Mouse (Mus musculus) urinary bladder, postnatal 25 days (tissue): ENCODE data around the gene Ager.

ENCODE experiments used
- DNase-seq: peaks from one replicate; pipeline ENCODE4 v3.0.0; 2022; ENCODE audit warnings: low spot score

Ager gene

DNA sequence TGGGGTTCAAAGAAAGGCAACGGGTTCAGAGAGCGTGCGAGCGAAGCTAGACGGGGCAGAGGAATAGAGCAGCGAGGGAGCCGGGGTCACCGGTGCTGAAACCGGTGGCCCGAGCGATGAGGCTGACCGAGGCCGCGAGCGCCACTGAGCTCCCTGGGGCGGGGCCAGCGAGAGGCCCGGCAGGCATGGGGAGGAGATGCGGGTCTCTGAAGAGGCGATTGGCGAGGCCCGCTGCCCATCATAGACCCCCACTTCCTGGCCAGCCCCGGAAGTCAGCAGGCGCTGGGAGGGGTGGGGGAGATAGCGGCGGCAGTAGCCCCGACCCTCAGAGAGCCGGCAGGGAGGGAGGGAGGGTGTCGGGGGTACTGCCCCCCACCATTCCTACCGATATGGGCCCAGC is 7.9 kb downstream of the Ager start:
- peak; percentile 95 for DNase-seq

DNA sequence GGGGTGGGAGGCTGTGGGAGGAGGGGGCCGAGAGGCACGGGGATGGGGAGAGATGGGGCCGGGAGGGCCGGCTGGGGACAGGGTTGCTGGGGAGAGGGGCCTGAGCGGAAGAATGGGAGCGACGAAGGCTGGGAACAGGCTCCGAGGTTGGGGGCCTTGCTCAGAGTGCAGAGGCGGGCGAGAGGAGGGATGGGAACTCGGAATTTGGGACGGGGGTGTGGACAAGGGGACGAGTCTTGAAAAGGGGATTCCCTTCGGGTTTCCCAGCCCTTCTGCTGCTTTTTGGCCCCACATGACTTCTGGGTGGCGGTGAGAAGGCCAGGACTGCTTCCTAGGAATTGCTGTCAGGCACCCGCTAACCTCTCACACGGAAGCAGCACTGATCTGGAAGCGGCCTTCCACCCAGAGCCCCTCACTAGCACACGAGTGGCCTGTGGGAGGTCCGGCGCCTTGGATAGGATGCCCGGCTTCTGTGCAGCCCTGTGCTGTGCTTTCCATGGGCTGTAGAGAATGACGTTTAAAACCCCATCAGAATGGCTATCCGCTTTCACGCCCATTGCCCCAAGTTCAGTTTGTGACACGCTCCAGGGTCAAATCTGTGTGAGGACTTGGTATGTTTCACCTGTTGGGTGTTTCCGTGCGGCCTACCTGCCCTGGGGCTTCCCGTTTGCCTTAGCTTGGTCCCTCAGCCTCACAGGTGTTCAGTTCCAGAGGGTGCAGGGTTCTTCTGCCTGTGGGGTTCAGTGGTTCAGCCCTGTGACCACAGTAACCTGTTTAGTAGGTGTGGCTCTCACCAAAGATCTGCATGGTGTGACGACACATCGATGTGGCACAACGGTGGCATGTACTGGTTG is 8.8 kb downstream of the Ager start:
- DNase-seq, result no peak

DNA sequence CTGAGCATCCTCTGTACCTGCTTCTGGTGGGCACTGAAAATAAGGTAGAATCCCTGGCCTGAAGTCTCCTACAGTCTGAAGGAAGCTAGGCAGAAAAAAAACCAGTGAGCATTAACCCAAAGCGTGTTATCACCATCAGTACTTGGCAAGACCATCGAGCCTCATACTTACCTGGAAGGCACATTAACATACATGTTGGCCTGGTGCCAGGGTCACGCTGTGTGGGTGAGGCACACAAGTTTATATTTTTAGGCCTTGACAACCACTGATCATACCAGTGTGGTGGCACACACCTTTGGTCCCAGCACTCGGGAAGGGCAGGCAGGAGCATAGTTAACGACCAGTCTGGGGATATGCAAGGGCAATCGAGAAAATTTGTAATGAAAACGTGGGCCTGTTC is 10.3 kb downstream of the Ager start:
- DNase-seq, result no peak

DNA sequence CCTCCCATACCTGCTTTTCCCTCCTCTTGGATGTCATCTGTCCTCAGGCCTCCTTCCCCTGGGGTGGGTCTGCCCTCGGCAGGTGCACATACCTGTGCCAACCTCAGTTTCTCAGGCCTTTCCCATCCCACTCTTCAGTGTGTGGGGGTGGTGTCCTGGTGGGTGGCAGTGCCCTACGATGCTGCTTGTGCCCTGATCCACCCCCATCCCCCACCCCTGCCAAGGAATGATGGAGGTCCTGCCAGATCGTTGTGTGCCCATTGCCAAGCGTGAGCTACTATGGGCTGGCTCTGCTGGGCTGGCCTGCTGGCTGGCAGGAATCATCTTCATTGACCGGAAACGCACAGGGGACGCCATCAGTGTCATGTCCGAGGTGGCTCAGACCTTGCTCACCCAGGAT is 13.4 kb downstream of the Ager start:
- no peak for DNase-seq

DNA sequence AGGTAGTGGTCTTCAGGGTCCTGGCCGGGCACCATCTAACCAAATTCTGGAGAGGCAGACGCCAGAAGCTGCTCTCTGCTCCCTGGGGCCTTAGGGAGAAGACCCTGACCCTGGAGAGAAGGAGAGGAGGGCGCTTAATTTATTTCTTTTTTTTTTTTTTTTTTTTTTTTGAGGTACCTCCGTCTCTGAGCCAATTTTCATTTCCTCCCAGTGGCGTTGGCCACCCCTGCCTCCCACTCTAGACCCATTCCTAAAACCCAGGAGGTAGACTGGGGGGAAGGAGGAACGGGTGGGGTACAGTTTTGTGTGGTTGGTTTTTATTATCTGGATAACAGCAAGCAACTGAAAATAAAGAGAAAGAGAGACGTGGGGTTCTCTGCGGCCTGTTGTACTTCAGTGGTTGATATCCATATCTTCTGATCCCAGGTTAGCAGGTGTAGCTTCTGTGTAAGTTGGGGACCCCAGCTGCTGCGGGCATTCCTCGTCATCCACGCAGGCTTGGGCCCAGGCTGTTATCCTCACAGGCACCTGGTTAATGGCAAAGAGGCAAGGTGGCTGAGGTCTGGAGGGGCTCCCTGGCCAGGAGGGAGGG is 15.5 kb downstream of the Ager start:
- no peak for DNase-seq

DNA sequence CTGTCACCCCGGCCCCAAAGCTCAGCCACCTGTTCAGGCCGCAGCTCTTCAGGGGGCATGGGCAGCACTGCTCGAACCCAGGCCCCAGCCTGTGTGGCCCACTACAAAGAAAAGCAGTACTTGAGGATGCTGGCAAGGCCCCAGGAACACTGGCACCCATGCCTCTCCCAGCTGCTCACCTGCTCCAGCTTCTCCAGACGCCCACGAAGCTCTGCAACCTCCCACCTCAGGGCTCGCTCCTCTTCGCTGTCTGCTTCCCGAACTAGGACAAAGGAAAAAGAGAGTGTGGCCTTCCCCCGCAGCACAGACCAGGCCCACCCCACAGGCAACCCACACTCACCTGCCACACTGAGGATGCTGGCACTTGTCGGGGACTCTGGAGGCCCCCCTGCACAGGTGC is 16.2 kb downstream of the Ager start:
- DNase-seq, result no peak

DNA sequence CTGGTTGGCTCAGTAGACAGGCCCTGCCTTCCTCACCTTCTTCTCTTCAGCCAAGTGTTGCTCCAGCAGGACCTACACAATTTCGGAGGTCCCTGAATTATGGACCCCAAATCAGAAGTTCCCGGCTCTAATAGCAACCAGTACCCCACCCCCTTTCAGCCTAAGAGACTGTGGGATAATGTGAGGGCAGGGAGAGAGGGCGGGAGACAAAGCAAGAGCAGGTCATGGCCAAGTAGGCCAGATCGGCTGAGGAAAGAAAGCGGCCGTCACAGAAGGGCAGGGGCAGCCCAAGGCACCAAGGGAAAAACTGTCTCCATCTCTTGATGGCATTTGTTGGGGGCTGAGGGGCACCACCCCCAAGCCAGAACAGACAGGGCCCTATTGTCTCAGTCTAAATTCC is 18.2 kb downstream of the Ager start, which contains the start of gene Egfl8:
Gene Egfl8, minus strand, starts transcription at position 101 of the 400 bp plus-strand sequence.
- DNase-seq, result no peak

DNA sequence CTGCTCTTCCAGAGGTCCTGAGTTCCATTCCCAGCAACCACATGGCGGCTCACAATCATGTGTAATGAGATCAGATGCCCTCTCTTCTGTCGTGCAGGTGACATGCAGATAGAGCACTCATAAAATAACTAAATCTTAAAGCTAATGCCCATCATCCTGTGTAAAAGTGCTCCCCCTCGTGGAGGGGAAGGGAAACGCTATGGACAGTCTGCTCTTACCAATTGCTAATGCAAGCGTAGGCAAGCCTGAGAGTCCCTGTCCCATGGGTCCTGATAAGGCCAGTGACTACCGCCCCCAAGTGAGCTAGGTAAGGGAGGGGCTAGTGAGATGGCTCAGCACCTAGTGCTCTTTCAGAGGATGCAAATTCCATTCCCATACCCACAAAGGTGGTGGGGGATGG is 21.3 kb downstream of the Ager start:
- DNase-seq, result peak; percentile 70

DNA sequence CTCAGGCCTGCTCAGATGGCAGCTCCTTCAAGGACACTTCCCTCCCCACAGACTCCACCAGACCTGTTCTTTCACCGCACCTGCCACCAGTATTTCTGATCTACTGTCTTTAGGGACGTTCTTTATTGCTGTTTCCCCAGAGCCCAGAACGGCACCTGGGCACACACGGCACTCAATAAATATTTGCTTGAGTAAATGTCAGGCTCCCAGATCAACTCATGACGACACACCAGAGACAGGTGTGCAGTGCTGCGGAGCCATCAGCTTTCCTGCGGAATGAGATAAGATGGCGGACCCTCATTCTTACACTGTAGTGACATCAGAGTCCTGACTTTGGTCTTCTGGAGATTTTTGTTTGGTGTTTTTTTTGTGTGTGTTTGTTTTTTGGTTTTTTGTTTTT is 23.3 kb downstream of the Ager start:
- DNase-seq, result no peak

DNA sequence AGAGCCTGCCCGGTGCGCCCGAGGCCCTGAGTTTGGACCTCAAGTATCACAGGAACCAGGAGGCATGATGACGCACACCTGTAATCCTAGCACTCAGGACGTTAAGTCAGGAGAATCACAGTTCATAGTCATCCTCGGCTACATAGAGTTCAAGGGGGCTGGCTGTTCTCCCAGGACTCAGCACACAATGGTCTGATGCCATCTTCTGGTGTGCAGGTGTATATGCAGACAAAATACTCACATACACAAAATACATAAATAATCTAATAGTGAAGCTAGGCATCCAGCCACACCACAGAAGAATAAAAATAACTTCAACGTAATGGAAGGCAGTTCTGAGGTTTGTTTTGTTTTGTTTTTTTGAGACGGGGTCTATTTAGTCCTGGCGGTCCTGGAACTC is 25.5 kb downstream of the Ager start:
- no peak for DNase-seq

DNA sequence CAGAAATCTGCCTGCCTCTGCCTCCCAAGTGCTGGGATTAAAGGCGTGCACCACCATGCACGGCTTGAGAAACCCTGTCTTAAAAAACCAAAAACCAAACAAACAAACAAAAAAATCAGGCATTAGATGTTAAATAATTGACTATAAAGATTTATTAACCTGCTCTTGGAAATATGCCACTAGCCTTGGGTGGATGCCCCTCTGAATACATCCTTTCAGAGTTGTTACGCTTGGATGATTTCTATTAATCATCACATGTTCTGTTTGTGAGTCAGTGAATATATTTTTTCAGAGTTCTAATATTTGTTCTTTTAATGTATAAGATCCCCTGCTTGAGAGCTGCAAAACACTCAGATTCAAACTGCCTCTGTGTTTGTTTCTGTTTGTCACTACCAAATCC is 27.3 kb downstream of the Ager start:
- DNase-seq, result no peak

DNA sequence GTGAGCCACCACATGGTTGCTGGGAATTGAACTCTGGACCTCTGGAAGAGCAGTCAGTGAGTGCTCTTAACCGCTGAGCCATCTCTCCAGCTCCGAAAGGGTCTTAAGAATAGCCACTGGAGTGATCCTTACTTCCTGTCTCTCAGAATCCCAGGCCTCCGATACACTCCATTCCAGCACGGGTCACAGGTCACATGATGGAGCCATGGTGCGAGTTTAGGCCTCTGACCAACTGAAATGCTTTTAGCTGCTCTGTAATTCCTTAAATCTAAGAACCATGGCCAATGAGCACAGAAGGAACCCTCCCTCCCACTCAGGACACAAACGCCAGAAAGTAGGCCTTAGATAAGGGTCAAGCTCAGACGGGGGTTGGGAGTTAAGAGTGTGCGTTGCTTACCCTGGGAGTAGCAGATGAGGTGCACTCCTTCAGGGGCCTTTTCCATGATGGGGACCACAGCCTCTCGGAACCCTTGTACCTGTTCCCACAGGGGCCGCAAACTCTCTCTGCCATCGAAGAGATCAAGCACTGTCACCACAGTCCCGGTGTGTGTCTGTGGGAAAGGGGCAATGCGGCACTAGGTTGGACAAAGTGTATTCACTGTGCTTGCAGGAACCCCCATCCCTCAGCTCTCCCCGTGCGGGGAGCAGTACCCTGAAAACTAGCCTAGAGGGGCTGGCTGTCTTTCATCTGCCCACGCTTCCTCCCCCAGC is 28.6 kb downstream of the Ager start:
- DNase-seq, result no peak

DNA sequence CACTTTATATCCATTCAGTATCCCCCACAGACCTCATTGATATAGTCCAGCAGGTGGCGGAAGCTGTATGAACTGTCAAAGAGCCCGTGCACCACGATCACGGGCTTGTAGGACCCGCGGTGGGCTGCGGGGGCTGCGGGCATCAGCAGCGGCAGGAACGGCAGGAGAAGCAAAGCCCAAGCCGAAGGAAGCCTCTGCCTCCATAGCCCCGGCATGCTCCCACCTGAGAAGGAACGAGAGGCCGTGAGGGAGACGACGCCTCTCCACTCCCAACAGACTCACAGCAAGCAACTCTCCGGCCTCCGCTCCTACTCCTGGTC is 29.1 kb downstream of the Ager start:
- no peak for DNase-seq

DNA sequence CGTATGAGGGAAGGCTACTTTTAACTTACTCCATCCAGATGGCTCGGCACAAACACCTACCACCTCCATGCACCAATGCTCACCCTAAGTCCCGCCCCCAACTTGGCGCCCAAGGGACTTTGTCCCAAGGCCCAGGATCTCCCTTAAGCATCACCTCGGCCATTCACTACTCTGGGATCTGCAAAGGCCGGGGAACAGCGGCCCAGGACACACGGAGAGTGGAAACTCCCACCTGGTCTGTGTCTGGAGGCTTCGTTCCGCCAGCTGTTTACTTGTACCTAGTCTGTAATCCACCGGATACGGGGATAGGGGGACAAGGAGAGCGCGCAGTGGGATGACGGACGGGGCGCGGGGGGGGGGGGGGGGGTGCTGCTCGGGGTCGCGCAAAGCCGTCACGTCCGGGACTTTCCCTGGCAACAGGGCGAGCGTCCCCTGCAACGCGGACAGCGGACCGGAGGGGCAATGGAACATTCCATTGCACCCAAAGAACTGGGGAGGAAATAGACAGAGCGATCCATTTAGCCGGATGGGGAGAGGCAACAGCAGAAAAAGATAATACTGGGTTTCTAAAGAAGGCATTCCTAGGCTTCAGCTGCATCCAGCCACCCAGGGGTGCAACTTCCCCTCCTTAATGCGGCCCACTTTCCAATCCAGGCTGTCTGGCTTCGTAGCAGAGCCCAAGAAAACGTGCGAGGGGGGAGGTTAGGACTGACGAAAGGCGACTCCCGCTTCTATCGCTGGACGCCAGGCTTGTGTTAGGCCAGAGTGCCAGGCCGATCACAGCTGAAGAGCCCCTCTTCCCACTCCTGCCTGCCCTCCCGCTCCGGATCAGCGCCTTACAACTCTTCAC is 29.7 kb downstream of the Ager start:
- DNase-seq, result peak; percentile 66

DNA sequence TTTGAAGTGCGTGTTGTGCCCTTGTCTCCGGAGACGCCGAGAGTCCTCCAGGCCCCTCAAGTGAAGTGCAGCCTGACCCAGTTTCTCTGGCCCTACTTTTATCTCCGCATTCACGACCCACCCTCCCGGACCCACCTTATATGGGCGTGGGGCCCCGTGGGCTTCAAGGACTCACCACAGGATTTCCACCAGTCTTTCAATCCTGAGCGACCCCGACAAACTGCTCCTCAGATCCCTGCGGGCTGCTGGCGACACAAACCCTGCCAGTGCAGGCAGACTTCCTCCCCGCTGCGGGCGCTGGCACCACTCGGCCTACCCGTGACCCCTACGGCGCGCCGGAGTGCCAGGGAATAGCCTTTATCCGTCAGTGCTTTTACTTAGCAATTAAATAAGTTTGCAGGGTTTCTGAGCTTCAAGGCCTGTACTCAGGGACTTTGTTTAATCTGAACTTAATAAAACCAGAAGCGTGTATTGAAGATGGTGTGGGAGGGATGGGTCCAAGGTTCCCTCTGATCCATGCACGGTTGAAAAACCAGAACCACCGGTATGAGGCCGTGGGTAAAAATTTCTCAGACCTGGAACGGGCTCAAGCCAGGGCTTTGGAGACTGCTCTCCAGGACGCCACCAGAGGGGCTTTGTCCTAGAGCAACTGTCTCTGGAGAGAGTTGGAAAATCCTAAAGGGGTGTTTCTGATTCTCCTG is 30.4 kb downstream of the Ager start, which contains the start of gene Ppt2:
Gene Ppt2, minus strand, starts transcription at position 568 of the 701 bp plus-strand sequence.
- DNase-seq, result peak; percentile 43

DNA sequence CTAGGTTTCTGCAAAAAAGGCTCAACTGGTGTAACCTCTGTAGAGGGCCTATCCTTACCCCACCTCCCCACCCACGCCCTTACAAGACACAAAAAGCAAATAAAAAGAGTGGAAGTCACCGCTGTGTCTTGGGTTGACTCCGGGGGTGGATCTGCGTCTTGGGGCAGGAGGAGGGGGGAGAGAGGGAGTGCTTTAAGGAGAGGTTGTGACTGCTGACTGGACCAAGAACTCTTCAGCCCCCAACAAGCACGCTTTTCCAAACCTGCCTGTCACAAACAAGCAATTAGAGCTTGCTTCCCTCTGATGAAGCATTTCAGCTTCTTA is 30.9 kb downstream of the Ager start:
- no peak for DNase-seq

DNA sequence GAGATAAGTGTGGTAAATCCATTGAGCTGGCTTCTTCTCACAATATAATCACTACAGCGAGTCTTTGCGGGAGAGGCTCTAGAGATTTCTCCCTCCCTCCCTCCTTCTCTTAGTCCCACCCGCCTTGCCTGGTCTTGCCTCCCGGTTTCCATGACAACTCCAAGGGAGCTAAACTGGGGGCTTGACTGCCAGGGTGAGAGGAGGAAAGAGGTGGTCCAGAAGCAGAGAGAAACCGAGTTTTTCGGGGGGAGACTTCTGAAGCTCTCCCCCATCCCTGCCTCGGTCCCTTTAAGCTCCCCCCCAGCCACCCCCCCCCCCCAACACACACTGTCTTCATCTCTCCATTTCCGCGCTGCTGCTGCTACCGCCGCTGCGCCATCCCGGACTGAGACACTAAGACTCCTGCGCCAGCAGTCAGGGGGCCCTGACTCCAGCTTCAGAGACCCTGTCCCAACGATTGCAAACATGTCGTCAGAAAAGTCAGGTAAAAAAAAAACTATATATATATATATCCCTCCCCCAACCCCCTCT is 31.6 kb downstream of the Ager start, which contains the start of gene Prrt1:
Gene Prrt1, plus strand, starts transcription at position 313 of the 531 bp plus-strand sequence.
- DNase-seq, result no peak

DNA sequence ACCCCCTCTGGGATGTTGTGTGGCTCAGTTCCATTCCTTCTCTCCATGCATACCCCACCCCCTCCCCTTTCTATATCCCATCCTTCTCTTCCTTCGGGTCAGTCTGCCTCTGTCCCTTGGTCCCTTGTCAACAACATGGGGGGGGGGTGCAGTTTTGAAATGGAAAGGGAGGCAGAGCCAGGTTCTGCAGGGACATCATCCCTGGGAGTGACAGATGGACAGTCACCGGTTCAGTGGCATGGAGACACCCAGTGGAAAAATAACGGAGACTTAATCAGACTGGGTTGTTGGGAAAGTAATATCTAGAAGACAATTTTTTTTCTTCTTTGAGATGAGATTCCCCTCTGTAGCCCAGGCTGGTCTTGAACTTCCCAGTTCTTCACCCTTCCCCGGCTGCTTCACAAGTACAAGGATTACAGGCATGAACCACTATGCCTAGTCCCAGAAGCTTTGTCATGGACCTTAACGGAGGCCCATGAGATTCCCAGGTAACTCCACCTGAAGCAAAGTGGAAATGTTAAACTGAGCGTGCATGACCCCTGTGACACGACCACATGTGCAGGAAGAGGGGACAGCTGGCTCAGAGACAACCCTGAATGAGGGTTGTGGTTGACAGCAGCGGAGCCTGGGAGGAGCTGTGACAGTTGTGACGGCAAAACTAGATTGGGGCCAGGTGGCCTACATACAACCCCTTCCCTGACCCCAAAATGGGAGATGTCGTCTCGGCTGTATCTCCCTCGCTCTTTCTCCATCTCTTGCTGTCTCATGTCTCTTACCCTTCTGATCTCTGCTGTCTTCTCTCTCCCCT is 32.3 kb downstream of the Ager start:
- no peak for DNase-seq

DNA sequence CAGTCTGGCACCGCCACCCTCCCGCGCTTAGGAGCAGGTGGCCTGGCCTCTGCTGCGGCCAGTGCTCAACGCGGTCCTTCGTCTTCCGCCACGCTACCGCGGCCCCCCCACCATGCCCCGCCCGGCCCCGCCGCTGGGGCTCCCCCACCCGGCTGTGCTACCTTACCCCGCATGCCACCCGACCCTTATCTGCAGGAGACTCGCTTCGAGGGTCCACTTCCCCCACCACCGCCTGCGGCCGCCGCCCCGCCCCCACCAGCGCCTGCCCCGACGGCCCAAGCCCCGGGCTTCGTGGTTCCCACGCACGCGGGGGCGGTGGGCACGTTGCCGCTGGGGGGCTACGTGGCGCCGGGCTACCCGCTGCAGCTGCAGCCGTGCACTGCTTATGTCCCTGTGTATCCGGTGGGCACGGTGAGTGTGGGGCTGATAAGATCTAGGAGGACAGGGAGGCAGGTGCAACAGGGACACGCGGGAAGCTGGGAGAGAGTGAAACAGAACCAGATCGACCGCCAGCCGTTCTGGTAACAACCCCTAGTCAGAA is 33.2 kb downstream of the Ager start:
- no peak for DNase-seq

DNA sequence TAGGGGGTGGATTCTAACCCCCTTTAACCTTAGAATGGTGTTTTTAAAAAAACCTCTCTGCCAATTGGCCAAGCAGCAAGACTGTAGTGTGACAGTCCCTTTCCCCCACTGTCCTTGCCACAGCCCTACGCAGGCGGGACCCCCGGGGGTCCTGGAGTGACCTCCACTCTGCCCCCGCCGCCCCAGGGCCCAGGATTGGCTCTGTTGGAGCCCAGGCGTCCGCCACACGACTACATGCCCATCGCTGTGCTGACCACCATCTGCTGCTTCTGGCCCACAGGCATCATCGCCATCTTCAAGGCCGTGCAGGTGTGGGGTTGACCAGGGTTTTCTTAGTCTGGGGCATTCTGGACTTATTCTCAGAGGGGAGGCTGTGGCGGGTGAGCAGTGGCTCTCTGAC is 34.0 kb downstream of the Ager start:
- DNase-seq, result no peak
